Mouse (Mus musculus): ENCODE measurements around the gene Pbp2. TPM values are rescaled to one million over a fixed set of nuclear protein-coding genes. Genes with fewer than 3 reads are reported as not detected.

Pbp2 gene
- total RNA-seq (2021): not detected
- 0.12 TPM in 1 of 2 replicates, not detected in the other for polyA plus RNA-seq (2012; rRNA removed)
- long read RNA-seq: 0 reads

DNA sequence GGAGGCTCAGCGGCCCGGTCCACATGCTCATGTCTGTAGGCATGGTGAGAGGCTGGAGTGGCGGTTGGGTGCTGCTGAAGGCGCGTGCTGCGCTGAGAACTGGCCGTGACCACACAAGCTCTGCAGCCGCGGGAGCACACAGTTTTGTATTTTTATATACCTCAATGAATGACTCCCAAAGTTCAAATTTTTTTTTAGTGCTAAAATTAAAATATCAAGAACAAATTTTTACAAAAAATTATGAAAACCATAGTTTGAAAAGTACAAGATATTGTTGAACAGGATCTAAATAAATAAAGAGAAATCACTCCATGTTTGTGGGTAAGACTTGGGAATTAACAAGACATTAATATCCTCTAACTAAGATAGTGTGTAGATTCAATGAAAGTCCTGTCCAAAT is at the start of gene Pbp2:
Pbp2 (minus strand) TSS at position 101 of the 400 bp plus-strand sequence.
- intact Hi-C loops (cut with DNase I): no loop called here
- H3K4me1 ChIP-seq (ENCODE audit: control insufficient read depth, insufficient read depth, low read length): peaks cover 5% of the 10 kb centered on the region
- no peak within 1 kb of the TSS for H3K27ac ChIP-seq
- no peaks in the 10 kb centered on the region for H3K79me2 ChIP-seq (replicated peaks; ENCODE audit: control insufficient read depth, insufficient read depth, low read length)
- H3K27me3 ChIP-seq (ENCODE audit: control insufficient read depth, insufficient read depth, low read length): no peaks in the 10 kb centered on the region
- H3K9ac ChIP-seq (ENCODE audit: low read depth, low read length): no peak within 1 kb of the TSS
- WGBS: 96% methylated on average over 9 of the region's 9 CpGs
- no peak for DNase-seq
- H3K4me3 ChIP-seq: no peak within 1 kb of the TSS
- H3K36me3 ChIP-seq (ENCODE audit: control insufficient read depth, insufficient read depth, low read length): no peaks in the 10 kb centered on the region
- TF ChIP-seq CTCF (IDR thresholded peaks at IDR 0.05) (no peak), EP300 (IDR thresholded peaks at IDR 0.05; ENCODE audit: insufficient read depth, low read depth, low read length) (no peak), POLR2A (IDR thresholded peaks at IDR 0.05; ENCODE audit: insufficient read depth, low read depth, low read length) (no peak)

DNA sequence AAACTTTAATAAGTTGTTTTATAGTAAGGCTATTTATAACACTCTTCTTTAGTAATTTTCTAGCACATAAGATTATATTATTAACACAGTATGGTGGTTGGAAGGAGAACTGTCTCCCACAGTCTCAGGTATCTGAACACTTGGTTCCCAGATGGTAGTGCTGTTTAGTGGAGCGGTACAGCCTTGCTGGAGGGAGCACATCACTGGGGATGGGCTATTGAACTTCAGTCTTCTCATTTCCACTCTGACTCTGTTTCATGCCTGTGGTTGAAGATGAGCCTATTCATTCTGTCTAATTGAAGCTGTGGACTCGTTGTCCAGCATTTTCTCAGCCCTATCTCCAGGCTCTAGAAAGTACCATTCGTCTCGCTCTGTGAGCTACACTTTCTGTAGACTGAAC is 44.7 kb upstream of the Pbp2 start:
- no peak for DNase-seq
- Histone ChIP-seq H3K9ac (ENCODE audit: low read depth, low read length) (no peak overlapping the region), H3K4me1 (ENCODE audit: control insufficient read depth, insufficient read depth, low read length) (no peaks in the 10 kb centered on the region), H3K79me2 (replicated peaks; ENCODE audit: control insufficient read depth, insufficient read depth, low read length) (no peaks in the 10 kb centered on the region), H3K27me3 (ENCODE audit: control insufficient read depth, insufficient read depth, low read length) (no peaks in the 10 kb centered on the region), H3K36me3 (ENCODE audit: control insufficient read depth, insufficient read depth, low read length) (no peaks in the 10 kb centered on the region), H3K4me3 (no peak overlapping the region), H3K27ac (no peak overlapping the region)
- no peak for TF ChIP-seq EP300 (IDR thresholded peaks at IDR 0.05; ENCODE audit: insufficient read depth, low read depth, low read length)
- TF ChIP-seq POLR2A (IDR thresholded peaks at IDR 0.05; ENCODE audit: insufficient read depth, low read depth, low read length): no peak
- TF ChIP-seq CTCF (IDR thresholded peaks at IDR 0.05): no peak
- WGBS: 93% methylated on average over 4 of the region's 4 CpGs
- intact Hi-C loops (cut with DNase I): no loop called here

DNA sequence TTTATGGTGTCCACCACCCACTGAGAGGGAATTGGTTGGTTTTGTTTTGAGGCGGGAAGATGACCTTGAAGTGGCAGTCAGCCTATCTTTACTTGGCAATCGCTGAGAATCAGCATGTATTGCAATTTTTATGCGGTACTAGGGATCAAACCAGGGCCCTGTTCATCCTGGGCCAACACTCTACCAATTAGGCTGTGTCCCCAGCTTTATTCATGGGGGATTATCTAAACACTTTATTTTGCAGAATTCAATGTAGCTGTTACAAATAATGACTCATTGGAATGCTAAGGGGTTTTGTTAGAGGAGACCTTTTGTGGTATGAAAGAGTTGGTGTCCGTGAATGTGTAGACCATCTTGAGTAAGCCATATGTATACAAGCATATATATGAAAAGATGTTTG is 42.3 kb upstream of the Pbp2 start:
- H3K79me2 ChIP-seq (replicated peaks; ENCODE audit: control insufficient read depth, insufficient read depth, low read length): no peaks in the 10 kb centered on the region
- DNase-seq: no peak
- no peaks in the 10 kb centered on the region for H3K27me3 ChIP-seq (ENCODE audit: control insufficient read depth, insufficient read depth, low read length)
- no peak overlapping the region for H3K27ac ChIP-seq
- no peak overlapping the region for H3K9ac ChIP-seq (ENCODE audit: low read depth, low read length)
- TF ChIP-seq CTCF (IDR thresholded peaks at IDR 0.05) (no peak), EP300 (IDR thresholded peaks at IDR 0.05; ENCODE audit: insufficient read depth, low read depth, low read length) (no peak), POLR2A (IDR thresholded peaks at IDR 0.05; ENCODE audit: insufficient read depth, low read depth, low read length) (no peak)
- no peaks in the 10 kb centered on the region for H3K4me1 ChIP-seq (ENCODE audit: control insufficient read depth, insufficient read depth, low read length)
- no peak overlapping the region for H3K4me3 ChIP-seq
- WGBS: 76% methylated on average over 4 of the region's 4 CpGs
- no peaks in the 10 kb centered on the region for H3K36me3 ChIP-seq (ENCODE audit: control insufficient read depth, insufficient read depth, low read length)
- intact Hi-C loops (cut with DNase I): no loop called here

DNA sequence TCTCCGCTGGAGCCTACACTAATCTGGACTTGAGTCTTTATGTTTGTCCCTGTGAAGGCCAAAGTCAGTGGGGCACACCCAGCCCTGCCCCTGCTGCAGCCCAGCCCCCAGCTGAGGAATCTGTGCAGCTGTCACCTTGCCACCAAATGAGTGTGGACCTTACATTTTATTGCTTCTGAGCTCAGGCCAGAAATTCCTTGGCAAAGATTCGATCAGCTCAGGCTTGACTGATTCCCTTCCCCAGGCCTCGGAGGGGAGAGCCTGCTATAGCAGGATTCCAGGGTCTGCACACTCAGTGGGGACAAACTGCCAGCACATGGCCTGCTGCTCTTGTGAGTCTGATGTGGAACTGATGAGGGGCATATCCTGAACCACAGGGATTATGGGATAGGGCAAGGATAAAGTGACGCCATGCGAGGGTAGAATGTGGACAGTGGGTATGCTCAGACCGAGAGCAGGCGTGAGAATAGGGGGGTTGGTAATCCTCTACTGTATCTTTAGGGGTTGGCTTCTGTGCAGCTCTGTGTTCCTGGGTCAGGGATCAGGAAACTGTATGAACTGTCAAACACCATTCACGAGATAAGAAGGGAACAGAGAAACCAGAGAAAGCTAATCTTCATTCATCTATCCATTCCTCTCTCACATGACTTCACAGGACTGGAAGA is 41.6 kb upstream of the Pbp2 start:
- DNase-seq: no peak
- no peaks in the 10 kb centered on the region for H3K27me3 ChIP-seq (ENCODE audit: control insufficient read depth, insufficient read depth, low read length)
- H3K4me1 ChIP-seq (ENCODE audit: control insufficient read depth, insufficient read depth, low read length): no peaks in the 10 kb centered on the region
- 63% methylated on average over 8 of the region's 8 CpGs for WGBS
- H3K36me3 ChIP-seq (ENCODE audit: control insufficient read depth, insufficient read depth, low read length): no peaks in the 10 kb centered on the region
- no peak overlapping the region for H3K4me3 ChIP-seq
- no peak overlapping the region for H3K9ac ChIP-seq (ENCODE audit: low read depth, low read length)
- H3K27ac ChIP-seq: no peak overlapping the region
- TF ChIP-seq CTCF (IDR thresholded peaks at IDR 0.05) (no peak), POLR2A (IDR thresholded peaks at IDR 0.05; ENCODE audit: insufficient read depth, low read depth, low read length) (no peak)
- intact Hi-C loops (cut with DNase I): no loop called here
- H3K79me2 ChIP-seq (replicated peaks; ENCODE audit: control insufficient read depth, insufficient read depth, low read length): no peaks in the 10 kb centered on the region

DNA sequence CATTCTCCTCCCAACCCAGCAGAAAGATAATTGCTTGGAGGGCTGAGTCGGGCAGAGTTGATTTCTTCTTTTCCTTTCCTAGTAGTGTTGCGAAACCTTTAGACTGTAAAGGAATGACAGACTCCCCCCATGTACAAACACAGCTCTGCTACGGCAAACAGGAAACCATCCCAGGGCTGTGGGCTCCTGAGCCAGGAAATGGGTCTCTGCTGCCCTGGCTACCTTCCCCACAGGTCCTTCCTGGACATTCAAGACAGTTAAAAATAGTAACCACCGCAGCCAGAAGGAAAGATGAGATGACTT is 30.8 kb upstream of the Pbp2 start:
- intact Hi-C loops (cut with DNase I): no loop called here
- H3K36me3 ChIP-seq (ENCODE audit: control insufficient read depth, insufficient read depth, low read length): no peaks in the 10 kb centered on the region
- H3K9ac ChIP-seq (ENCODE audit: low read depth, low read length): no peak overlapping the region
- 30% methylated on average over 4 of the region's 4 CpGs for WGBS
- no peak overlapping the region; the same call in 1 of the 2 replicates for H3K27ac ChIP-seq
- peaks cover 6% of the 10 kb centered on the region for H3K4me1 ChIP-seq (ENCODE audit: control insufficient read depth, insufficient read depth, low read length)
- H3K27me3 ChIP-seq (ENCODE audit: control insufficient read depth, insufficient read depth, low read length): no peaks in the 10 kb centered on the region
- no peak for TF ChIP-seq EP300 (IDR thresholded peaks at IDR 0.05; ENCODE audit: insufficient read depth, low read depth, low read length)
- TF ChIP-seq CTCF (IDR thresholded peaks at IDR 0.05): no peak
- no peak for TF ChIP-seq POLR2A (IDR thresholded peaks at IDR 0.05; ENCODE audit: insufficient read depth, low read depth, low read length)
- no peak for DNase-seq
- H3K4me3 ChIP-seq: no peak overlapping the region
- H3K79me2 ChIP-seq (replicated peaks; ENCODE audit: control insufficient read depth, insufficient read depth, low read length): no peaks in the 10 kb centered on the region

DNA sequence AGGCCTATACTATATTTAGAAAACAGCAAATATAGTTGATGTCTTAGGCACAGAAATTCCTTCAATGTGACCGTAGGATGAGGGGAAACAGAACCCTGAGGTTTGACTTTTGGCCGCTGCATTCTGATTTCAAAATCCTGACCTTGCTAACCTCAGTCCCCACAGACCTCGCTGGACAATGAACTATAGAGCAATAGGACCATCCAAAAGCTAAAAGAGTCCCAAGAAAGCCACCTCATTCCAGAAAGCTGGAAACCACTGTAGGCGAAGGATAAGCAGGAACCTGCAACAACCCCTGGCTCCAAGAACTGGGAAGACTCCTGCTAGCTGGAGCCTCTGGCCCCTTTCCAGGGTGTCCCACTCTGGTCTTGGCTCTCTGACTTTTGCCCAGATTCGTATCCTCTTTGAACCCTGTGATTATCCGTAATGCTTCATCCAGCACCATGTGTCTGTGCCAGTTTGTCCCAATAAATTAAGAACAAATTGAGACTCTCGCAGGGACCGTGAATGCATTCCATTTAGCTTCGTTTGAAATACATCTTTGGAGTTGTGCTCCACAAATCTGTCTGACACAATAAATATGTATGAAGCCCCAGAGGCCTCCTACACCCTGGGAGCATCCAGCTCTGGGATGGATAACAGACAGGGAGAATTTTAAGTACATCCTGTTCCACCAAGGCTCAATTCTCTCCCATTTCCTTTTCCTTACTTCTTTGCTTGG is 30.3 kb upstream of the Pbp2 start:
- 51% methylated on average over 9 of the region's 9 CpGs for WGBS
- H3K36me3 ChIP-seq (ENCODE audit: control insufficient read depth, insufficient read depth, low read length): no peaks in the 10 kb centered on the region
- no peak overlapping the region; the same call in 1 of the 2 replicates for H3K27ac ChIP-seq
- peaks cover 6% of the 10 kb centered on the region for H3K4me1 ChIP-seq (ENCODE audit: control insufficient read depth, insufficient read depth, low read length)
- no peak overlapping the region for H3K9ac ChIP-seq (ENCODE audit: low read depth, low read length)
- H3K79me2 ChIP-seq (replicated peaks; ENCODE audit: control insufficient read depth, insufficient read depth, low read length): no peaks in the 10 kb centered on the region
- DNase-seq: peak in 1 of 2 experiments; percentile 29
- intact Hi-C loops (cut with DNase I): no loop called here
- no peak overlapping the region for H3K4me3 ChIP-seq
- TF ChIP-seq CTCF (IDR thresholded peaks at IDR 0.05) (no peak), EP300 (IDR thresholded peaks at IDR 0.05; ENCODE audit: insufficient read depth, low read depth, low read length) (no peak), POLR2A (IDR thresholded peaks at IDR 0.05; ENCODE audit: insufficient read depth, low read depth, low read length) (no peak)
- no peaks in the 10 kb centered on the region for H3K27me3 ChIP-seq (ENCODE audit: control insufficient read depth, insufficient read depth, low read length)
